Comparison of ENCODE assay signal across 15 mouse cellular contexts in genomic region chr6:134509731-134510226, GRCm38 (mm10). TPM values are rescaled to one million over a fixed set of nuclear protein-coding genes. Genes with fewer than 3 reads are reported as not detected.
DNase-seq lines count a peak whose midpoint lies in the region; ATAC-seq and TF ChIP-seq lines count a peak whose summit lies in the region.
"Had no signal": no experiment of that assay in that cellular context is flagged by ENCODE, and none has a peak within 500 bp of the region (broad histone marks: within the 10 kb centered on the region; RNA-seq: fewer than 3 reads in every experiment).

No protein-coding gene starts in this region.

- H3K36me3 ChIP-seq in forebrain, embryonic 15.5 days: peaks cover 19% of the 10 kb centered on the region
- H3K36me3 ChIP-seq in heart, adult 2 months (ENCODE audit: control insufficient read depth, insufficient read depth, low read length): peaks cover 35% of the 10 kb centered on the region

- no peak for TF ChIP-seq EP300 in heart, adult 2 months (IDR thresholded peaks at IDR 0.05; ENCODE audit: insufficient read depth, low read depth, low read length)

- H3K4me3 ChIP-seq in layer of hippocampus, adult 2 months: no peak overlapping the region
- no peak overlapping the region; the same call in 1 of the 2 replicates for H3K4me3 ChIP-seq in embryonic fibroblast, embryonic 13.5 days (ENCODE audit: insufficient read depth, low read length)
- no peak overlapping the region for H3K4me3 ChIP-seq in forebrain, embryonic 15.5 days
- H3K4me3 ChIP-seq in heart, adult 2 months: no peak overlapping the region
- H3K4me3 ChIP-seq: embryonic facial prominence, embryonic 15.5 days; heart, embryonic 12.5 days; limb, embryonic 13.5 days had no signal

- no peaks in the 10 kb centered on the region for H3K9me3 ChIP-seq in forebrain, embryonic 15.5 days
- H3K9me3 ChIP-seq: embryonic facial prominence, embryonic 15.5 days; G1E; heart, embryonic 12.5 days; limb, embryonic 13.5 days had no signal

- DNase-seq in layer of hippocampus, adult 2 months (ENCODE audit: low spot score in 2 of 2): no peak
- DNase-seq in layer of hippocampus, postnatal 14 days (ENCODE audit: low spot score in 2 of 2): no peak
- DNase-seq in adipocyte (ENCODE audit: low spot score): peak; percentile 27
- peak; percentile 56 for DNase-seq in mesoderm, embryonic 11.5 days (ENCODE audit: low read depth, low spot score)
- DNase-seq in heart, adult 2 months: no peak
- DNase-seq in layer of hippocampus, postnatal 36 days: no peak
- DNase-seq: adrenal gland, adult 8-10 months; right cerebral cortex, postnatal 25 days had no signal

- peaks cover 7% of the 10 kb centered on the region for H3K4me1 ChIP-seq in embryonic fibroblast, embryonic 13.5 days (ENCODE audit: control insufficient read depth, insufficient read depth, low read length)
- peaks cover 34% of the 10 kb centered on the region for H3K4me1 ChIP-seq in forebrain, embryonic 15.5 days
- peaks cover 6% of the 10 kb centered on the region for H3K4me1 ChIP-seq in heart, adult 2 months (ENCODE audit: control insufficient read depth, insufficient read depth, low read length)

- intact Hi-C loops in heart, adult 2 months (cut with DNase I): no loop called here

- no peak overlapping the region for H3K9ac ChIP-seq in forebrain, embryonic 15.5 days (replicated peaks)
- no peak overlapping the region for H3K9ac ChIP-seq in heart, adult 2 months (ENCODE audit: low read depth, low read length)
- H3K9ac ChIP-seq: embryonic facial prominence, embryonic 15.5 days; heart, embryonic 12.5 days; limb, embryonic 13.5 days had no signal

- H3K79me2 ChIP-seq in heart, adult 2 months (replicated peaks; ENCODE audit: control insufficient read depth, insufficient read depth, low read length): peaks cover 2% of the 10 kb centered on the region; the same call in 1 of the 2 replicates

- no peak overlapping the region for H3K4me2 ChIP-seq in forebrain, embryonic 15.5 days (replicated peaks)
- H3K4me2 ChIP-seq: embryonic facial prominence, embryonic 15.5 days; heart, embryonic 12.5 days; limb, embryonic 13.5 days had no signal

- H3K27ac ChIP-seq in layer of hippocampus, adult 2 months: peak overlapping the region; percentile 36; the same call in 1 of the 2 replicates
- H3K27ac ChIP-seq in embryonic fibroblast, embryonic 13.5 days (ENCODE audit: insufficient read depth, low read length): peak overlapping the region; percentile 64
- H3K27ac ChIP-seq in forebrain, embryonic 15.5 days (replicated peaks): no peak overlapping the region
- H3K27ac ChIP-seq in heart, adult 2 months: no peak overlapping the region
- H3K27ac ChIP-seq: embryonic facial prominence, embryonic 15.5 days; limb, embryonic 13.5 days; macrophage had no signal

- 80% methylated on average over 10 of the region's 10 CpGs for WGBS in forebrain, embryonic 15.5 days
- WGBS in heart, adult 2 months: 89% methylated on average over 10 of the region's 10 CpGs

- TF ChIP-seq CTCF in layer of hippocampus, adult 2 months (conservative IDR thresholded peaks at IDR 0.05): no peak
- no peak for TF ChIP-seq CTCF in embryonic fibroblast, embryonic 13.5 days (IDR thresholded peaks at IDR 0.05; ENCODE audit: borderline replicate concordance, insufficient read depth, low read length)
- TF ChIP-seq CTCF in heart, adult 2 months (IDR thresholded peaks at IDR 0.05): no peak

- no peak for ATAC-seq in forebrain, embryonic 15.5 days (replicated peaks)

- H3K27me3 ChIP-seq in forebrain, embryonic 15.5 days: no peaks in the 10 kb centered on the region
- H3K27me3 ChIP-seq in heart, adult 2 months (ENCODE audit: control insufficient read depth, insufficient read depth, low read length): no peaks in the 10 kb centered on the region
- H3K27me3 ChIP-seq: embryonic facial prominence, embryonic 15.5 days; heart, embryonic 12.5 days; limb, embryonic 13.5 days had no signal

- no peak for TF ChIP-seq POLR2A in embryonic fibroblast, embryonic 13.5 days (IDR thresholded peaks at IDR 0.05; ENCODE audit: low read depth, low read length)
- no peak for TF ChIP-seq POLR2A in heart, adult 2 months (IDR thresholded peaks at IDR 0.05; ENCODE audit: insufficient read depth, low read depth, low read length)

RNA-seq across cellular contexts. Expression of gene Lrp6, which starts 57.0 kb away (rescaled TPM):
- total RNA-seq in layer of hippocampus, adult 2 months (2021): 10 to 100 TPM; 49.2 to 54.5 TPM
- total RNA-seq in layer of hippocampus, postnatal 14 days (2021): 10 to 100 TPM; 56.1 to 58.4 TPM
- 58.4 and 88.3 TPM in 2 replicates for polyA plus RNA-seq in embryonic fibroblast, embryonic 13.5 days (2011; ENCODE audit: insufficient read length, low read depth, missing spikeins)
- 20.4 and 23.2 TPM in 2 replicates for polyA plus RNA-seq in forebrain, embryonic 15.5 days (2015; fragmentation: Nextera tagmentation; extraction: Ambion mirVana)
- 10 to 100 TPM; 48.7 to 50.0 TPM for total RNA-seq in heart, adult 2 months (2021)
- 16.5 and 30.6 TPM in 2 replicates for polyA plus RNA-seq in heart, adult 2 months (2012; rRNA removed)
- total RNA-seq in layer of hippocampus, postnatal 36 days (2021): 10 to 100 TPM; 50.5 to 54.8 TPM

Comparison
In these comparisons a context has a peak if more than half of its experiments do, and no peak if none do; other contexts are left out.
1. DNase-seq: peak in adipocyte (single experiment) and mesoderm, embryonic 11.5 days (single experiment); none in layer of hippocampus, adult 2 months (0 of 2), layer of hippocampus, postnatal 14 days (0 of 2), heart, adult 2 months (0 of 2) and layer of hippocampus, postnatal 36 days (0 of 2).
2. H3K27ac ChIP-seq: peak in layer of hippocampus, adult 2 months (single experiment) and embryonic fibroblast, embryonic 13.5 days (single experiment); none in forebrain, embryonic 15.5 days (single experiment) and heart, adult 2 months (single experiment).